Mouse (Mus musculus): ENCODE measurements at regions not wholly inside any gene's neighbourhood (a gene's known extent, or its start where the extent isn't known, plus 50 kb on each side); places are given as distances from the start of the nearest gene placed in this dataset.
A peak's percentile ranks its signal among the peaks of the same experiment; 100 is the strongest.

- DNase-seq (ENCODE audit: low read depth, low spot score), result no peak
Measured at GRCm38 (mm10) chrX:13014051-13014450, 57.2 kb upstream of the Usp9x start.

GRCm38 (mm10) chrX:13013086-13013485, 58.2 kb upstream of the Usp9x start:
- DNase-seq (ENCODE audit: low read depth, low spot score), result no peak

GRCm38 (mm10) chrX:12990777-12991176, 80.5 kb upstream of the Usp9x start:
- no peak for DNase-seq (ENCODE audit: low read depth, low spot score)

- DNase-seq (ENCODE audit: low read depth, low spot score), result no peak
Measured at GRCm38 (mm10) chrX:12977676-12978075, 93.6 kb upstream of the Usp9x start.

GRCm38 (mm10) chrX:12968979-12969746, 102.1 kb upstream of the Usp9x start:
- DNase-seq (ENCODE audit: low read depth, low spot score), result no peak

GRCm38 (mm10) chrX:12959467-12960314, 111.6 kb upstream of the Usp9x start:
- DNase-seq (ENCODE audit: low read depth, low spot score), result no peak

GRCm38 (mm10) chrX:12958873-12959272, 112.4 kb upstream of the Usp9x start:
- DNase-seq (ENCODE audit: low read depth, low spot score), result no peak

GRCm38 (mm10) chrX:12950928-12951660, 120.2 kb upstream of the Usp9x start:
- DNase-seq (ENCODE audit: low read depth, low spot score), result no peak

GRCm38 (mm10) chrX:12942451-12942850, 128.8 kb upstream of the Usp9x start:
- DNase-seq (ENCODE audit: low read depth, low spot score), result no peak

- peak; percentile 23 for DNase-seq (ENCODE audit: low read depth, low spot score)
Measured at GRCm38 (mm10) chrX:12936406-12937172, 134.7 kb upstream of the Usp9x start.

- no peak for DNase-seq (ENCODE audit: low read depth, low spot score)
Measured at GRCm38 (mm10) chrX:12933294-12933807, 137.9 kb upstream of the Usp9x start.

GRCm38 (mm10) chrX:12930242-12930641, 141.1 kb upstream of the Usp9x start:
- DNase-seq (ENCODE audit: low read depth, low spot score), result no peak

- no peak for DNase-seq (ENCODE audit: low read depth, low spot score)
Measured at GRCm38 (mm10) chrX:12927797-12928589, 143.3 kb upstream of the Usp9x start.

GRCm38 (mm10) chrX:12924705-12925644, 146.3 kb upstream of the Usp9x start:
- DNase-seq (ENCODE audit: low read depth, low spot score), result no peak

GRCm38 (mm10) chrX:12919576-12919975, 151.7 kb upstream of the Usp9x start:
- no peak for DNase-seq (ENCODE audit: low read depth, low spot score)

GRCm38 (mm10) chrX:12917105-12917504, 154.2 kb upstream of the Usp9x start:
- DNase-seq (ENCODE audit: low read depth, low spot score), result no peak

GRCm38 (mm10) chrX:12916684-12917083, 154.6 kb upstream of the Usp9x start:
- DNase-seq (ENCODE audit: low read depth, low spot score), result no peak

- DNase-seq (ENCODE audit: low read depth, low spot score), result no peak
Measured at GRCm38 (mm10) chrX:12900256-12900655, 138.4 kb upstream of the Med14 start.

GRCm38 (mm10) chrX:12891468-12891867, 129.6 kb upstream of the Med14 start:
- DNase-seq (ENCODE audit: low read depth, low spot score), result no peak

All from mesoderm, embryonic 11.5 days (tissue).